Mouse (Mus musculus): ENCODE measurements at regions not wholly inside any gene's neighbourhood (a gene's known extent, or its start where the extent isn't known, plus 50 kb on each side); places are given as distances from the start of the nearest gene placed in this dataset.

- no peak for TF ChIP-seq CTCF (IDR thresholded peaks at IDR 0.05; ENCODE audit: low read depth, low read length)
- TF ChIP-seq TAL1 (conservative IDR thresholded peaks at IDR 0.05; ENCODE audit: low read depth, low read length): no peak
- TF ChIP-seq GATA1 (IDR thresholded peaks at IDR 0.05; ENCODE audit: borderline replicate concordance, low read length): no peak
These were observed 72.3 kb upstream of the 1700024P04Rik start for GRCm38 (mm10) chr13:99056432-99057292.

Data from G1E (cell line).